Mouse (Mus musculus) heart, adult 2 months (tissue): ENCODE results near the gene Zcchc7. TPM values are rescaled to one million over a fixed set of nuclear protein-coding genes. Genes with fewer than 3 reads are reported as not detected.

Experiments used
- DNase-seq, 2 experiments: peaks; one replicate each; pipeline ENCODE4 v3.0.0; 2021
- H3K27ac ChIP-seq: fragments of 200-600 bp; 2 replicates; pipeline ENCODE4 v1.8.1; 2022
- H3K27me3 ChIP-seq: fragments of 200-500 bp; 2 replicates; pipeline ENCODE4 v1.6.1; 2012; ENCODE audit warnings: mild to moderate bottlenecking, low read length, inconsistent platforms, mixed read lengths; ENCODE audit not compliant: control insufficient read depth, insufficient read depth
- H3K36me3 ChIP-seq: fragments of 200-500 bp; 2 replicates; pipeline ENCODE4 v1.6.1; 2012; ENCODE audit warnings: low read length, inconsistent platforms; ENCODE audit not compliant: control insufficient read depth, insufficient read depth
- H3K4me1 ChIP-seq: fragments of 200-500 bp; 2 replicates; pipeline ENCODE4 v1.6.1; 2011; ENCODE audit warnings: low read length; ENCODE audit not compliant: control insufficient read depth, insufficient read depth
- H3K4me3 ChIP-seq: fragments of 200-600 bp; 2 replicates; pipeline ENCODE4 v1.8.1; 2022
- H3K79me2 ChIP-seq: fragments of 200-500 bp; replicated peaks from 2 replicates; pipeline ENCODE4 v1.6.1; 2012; ENCODE audit warnings: mild to moderate bottlenecking, inconsistent platforms, low read length, moderate library complexity, mixed read lengths; ENCODE audit not compliant: control insufficient read depth, insufficient read depth
- H3K9ac ChIP-seq: fragments of 200-500 bp; 2 replicates; pipeline ENCODE4 v1.6.1; 2012; ENCODE audit warnings: low read depth, mild to moderate bottlenecking, control low read depth, inconsistent platforms, low read length, mixed read lengths
- CTCF ChIP-seq: fragments of 200-600 bp; IDR thresholded peaks from 2 replicates; pipeline ENCODE4 v1.8.1; 2022; ENCODE audit warnings: antibody characterized with exemption, mild to moderate bottlenecking, moderate library complexity
- EP300 ChIP-seq: fragments of 200-500 bp; IDR thresholded peaks from 2 replicates; pipeline ENCODE4 v1.6.1; 2011; ENCODE audit warnings: low read depth, low read length, control low read depth; ENCODE audit not compliant: insufficient read depth
- POLR2A ChIP-seq: fragments of 200-500 bp; IDR thresholded peaks from 2 replicates; pipeline ENCODE4 v1.6.1; 2011; ENCODE audit warnings: mild to moderate bottlenecking, low read depth, low read length, control low read depth; ENCODE audit not compliant: insufficient read depth
- WGBS: fragments of 180-500 bp; shearing (Covaris S2); methylation state at CpG from one replicate; pipeline ENCODE4 v1.1.7; 2018; 5-methylcytosine and 5-hydroxymethylcytosine counted together
- intact Hi-C: fragments of 180-260 bp; cut with DNase I; formaldehyde crosslinking; loops from one replicate; pipeline ENCODE4 v1.15.1; 2025
- long read RNA-seq: library from polyadenylated mRNA; stranded (forward); transcript quantifications from one replicate; pipeline ENCODE4 v2.0.0, GENCODE M21; 2021
- polyA plus RNA-seq: library from polyadenylated mRNA; depleted of rRNA; stranded (reverse); fragments of >200 nt; gene quantifications from 2 replicates; pipeline ENCODE4 v1.2.3, GENCODE M21; 2012; rRNA removed
- total RNA-seq, 2 experiments: library from RNA; stranded (reverse); gene quantifications; 2 replicates each; pipeline ENCODE4 v1.2.3; 2021

Gene Zcchc7
- total RNA-seq (10 to 100 TPM; 12.4 to 12.9 TPM), polyA plus RNA-seq (6.7 and 12.8 TPM in 2 replicates)
- long read RNA-seq, full-length matches to known transcripts, result 1 of 2 reads
- long read RNA-seq, partial matches to known transcripts, result 0 of 2 reads
- long read RNA-seq, other reads (novel, unspliced or antisense), result 1 of 2 reads

- Histone ChIP-seq H3K4me1 (peaks cover 1% of the 10 kb centered on the region), H3K27ac (peak within 1 kb of the TSS; percentile 91), H3K36me3 (peaks cover 8% of the 10 kb centered on the region), H3K4me3 (peak within 1 kb of the TSS; percentile 69), H3K27me3 (no peaks in the 10 kb centered on the region), H3K9ac (peak within 1 kb of the TSS; percentile 97), H3K79me2 (peaks cover 4% of the 10 kb centered on the region)
- intact Hi-C loops, result no loop called here
- no peak for TF ChIP-seq CTCF
- no peak; the same call in 1 of the 2 replicates for TF ChIP-seq POLR2A
- TF ChIP-seq EP300, result no peak
- no peak for DNase-seq
- WGBS, result 6% methylated on average over 15 of the region's 15 CpGs
Observed at GRCm38 (mm10) chr4:44755553-44756133, at the start of gene Zcchc7. TSS of gene Zcchc7 (plus strand) at chr4:44755877.

GRCm38 (mm10) chr4:44705967-44706366 is 49.7 kb upstream of the Zcchc7 start:
- WGBS, result 2% methylated on average over 7 of the region's 7 CpGs
- intact Hi-C loops, result no loop called here
- Histone ChIP-seq H3K4me3 (no peak overlapping the region), H3K9ac (no peak overlapping the region), H3K27me3 (peaks cover 37% of the 10 kb centered on the region), H3K4me1 (no peaks in the 10 kb centered on the region), H3K79me2 (no peaks in the 10 kb centered on the region), H3K36me3 (no peaks in the 10 kb centered on the region), H3K27ac (no peak overlapping the region)
- TF ChIP-seq EP300, result no peak
- TF ChIP-seq CTCF, result no peak
- no peak for TF ChIP-seq POLR2A
- DNase-seq, result peak; percentile 21 to 55

GRCm38 (mm10) chr4:44706865-44707264 is 48.8 kb upstream of the Zcchc7 start:
- no peak overlapping the region for H3K27ac ChIP-seq
- no peak overlapping the region for H3K9ac ChIP-seq
- TF ChIP-seq CTCF (no peak), EP300 (no peak), POLR2A (no peak)
- peaks cover 36% of the 10 kb centered on the region for H3K27me3 ChIP-seq
- 33% methylated on average over 1 of the region's 1 CpGs for WGBS
- H3K79me2 ChIP-seq, result no peaks in the 10 kb centered on the region
- intact Hi-C loops, result no loop called here
- no peak for DNase-seq
- H3K4me3 ChIP-seq, result no peak overlapping the region
- H3K36me3 ChIP-seq, result no peaks in the 10 kb centered on the region
- H3K4me1 ChIP-seq, result no peaks in the 10 kb centered on the region

- Histone ChIP-seq H3K4me3 (no peak overlapping the region), H3K9ac (no peak overlapping the region), H3K4me1 (no peaks in the 10 kb centered on the region), H3K27me3 (peaks cover 37% of the 10 kb centered on the region), H3K36me3 (no peaks in the 10 kb centered on the region), H3K79me2 (no peaks in the 10 kb centered on the region), H3K27ac (no peak overlapping the region)
- 53% methylated on average over 8 of the region's 8 CpGs for WGBS
- intact Hi-C loops, result no loop called here
- TF ChIP-seq CTCF (no peak), EP300 (no peak), POLR2A (no peak)
- DNase-seq, result no peak
Observed at GRCm38 (mm10) chr4:44708311-44708710, 47.4 kb upstream of the Zcchc7 start.

GRCm38 (mm10) chr4:44709091-44709695 is 46.5 kb upstream of the Zcchc7 start:
- H3K4me1 ChIP-seq, result no peaks in the 10 kb centered on the region
- H3K79me2 ChIP-seq, result no peaks in the 10 kb centered on the region
- intact Hi-C loops, result no loop called here

More at GRCm38 (mm10) chr4:44709091-44709695, 46.5 kb upstream of the Zcchc7 start:
- Histone ChIP-seq H3K36me3 (no peaks in the 10 kb centered on the region), H3K27ac (no peak overlapping the region), H3K27me3 (peaks cover 38% of the 10 kb centered on the region), H3K4me3 (no peak overlapping the region), H3K9ac (no peak overlapping the region)
- peak in 1 of 2 experiments; percentile 21 for DNase-seq
- TF ChIP-seq POLR2A (no peak), EP300 (no peak), CTCF (no peak)
